Mouse (Mus musculus) E14TG2a.4 (cell line): ENCODE measurements around the gene Lrguk.
A peak's percentile ranks its signal among the peaks of the same experiment; 100 is the strongest.

Source experiments
- H3K27me3 ChIP-seq: 2 replicates; pipeline ENCODE4 v1.6.1; 2014; ENCODE audit warnings: low read length, control low read depth; ENCODE audit not compliant: insufficient read depth
- H3K36me3 ChIP-seq: 2 replicates; pipeline ENCODE4 v1.6.1; 2014; ENCODE audit warnings: low read length, control low read depth; ENCODE audit not compliant: insufficient read depth
- H3K4me1 ChIP-seq: replicated peaks from 2 replicates; pipeline ENCODE4 v1.6.1; 2014; ENCODE audit warnings: low read depth, low read length, control low read depth
- H3K4me3 ChIP-seq: replicated peaks from 2 replicates; pipeline ENCODE4 v1.5.1; 2014; ENCODE audit warnings: mild to moderate bottlenecking, low read length
- H3K9me3 ChIP-seq: 2 replicates; pipeline ENCODE4 v1.6.1; 2014; ENCODE audit warnings: low read length, control low read depth
- CTCF ChIP-seq: conservative IDR thresholded peaks from 2 replicates; pipeline ENCODE4 v1.5.1; 2014; ENCODE audit warnings: low read length
- NANOG ChIP-seq: IDR thresholded peaks from 2 replicates; pipeline ENCODE4 v1.6.1; 2014; ENCODE audit warnings: borderline replicate concordance, low read length, mixed read lengths
- POU5F1 ChIP-seq: IDR thresholded peaks from 2 replicates; pipeline ENCODE4 v1.6.1; 2014; ENCODE audit warnings: low read length, borderline replicate concordance

Gene Lrguk

GRCm38 (mm10) chr6:34179911-34180310 lies 150.7 kb downstream of the Lrguk start:
- H3K4me1 ChIP-seq = peaks cover 63% of the 10 kb centered on the region
- H3K36me3 ChIP-seq = no peaks in the 10 kb centered on the region
- no peaks in the 10 kb centered on the region for H3K27me3 ChIP-seq
- no peak overlapping the region for H3K4me3 ChIP-seq
- H3K9me3 ChIP-seq = peaks cover 13% of the 10 kb centered on the region
- TF ChIP-seq NANOG (peak; percentile 26; the same call in 1 of the 2 replicates), CTCF (no peak)

DNA sequence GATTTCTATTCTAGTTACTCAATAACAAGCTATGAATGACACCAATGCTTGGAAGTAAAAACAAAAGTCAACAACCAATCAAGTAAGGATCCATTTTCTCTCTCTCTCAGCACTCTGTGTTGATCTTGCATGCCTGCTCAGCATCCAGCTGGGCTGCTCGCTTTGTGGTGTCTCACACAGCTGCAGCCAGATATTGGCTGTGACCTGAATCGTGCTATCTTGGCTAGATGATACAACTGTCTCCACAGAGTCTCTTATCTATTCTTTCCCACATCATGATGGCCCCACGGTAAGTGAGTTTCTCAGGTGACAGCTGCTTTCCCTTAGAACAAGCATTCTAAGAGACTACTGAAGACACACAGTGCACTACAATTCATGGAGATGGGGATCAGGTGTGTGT lies 152.7 kb downstream of the Lrguk start:
- H3K4me1 ChIP-seq = peaks cover 70% of the 10 kb centered on the region
- TF ChIP-seq CTCF = no peak
- TF ChIP-seq NANOG = no peak
- no peak for TF ChIP-seq POU5F1
- H3K4me3 ChIP-seq = no peak overlapping the region
- no peaks in the 10 kb centered on the region for H3K27me3 ChIP-seq
- H3K36me3 ChIP-seq = no peaks in the 10 kb centered on the region
- H3K9me3 ChIP-seq = peaks cover 13% of the 10 kb centered on the region

- Histone ChIP-seq H3K9me3 (peaks cover 13% of the 10 kb centered on the region), H3K4me3 (no peak overlapping the region), H3K4me1 (peaks cover 76% of the 10 kb centered on the region), H3K36me3 (no peaks in the 10 kb centered on the region), H3K27me3 (no peaks in the 10 kb centered on the region)
- TF ChIP-seq POU5F1 (no peak), CTCF (no peak), NANOG (no peak)
Measured at GRCm38 (mm10) chr6:34183326-34183725, 154.1 kb downstream of the Lrguk start.
